Mouse (Mus musculus): ENCODE measurements around the gene Olfr272. TPM values are rescaled to one million over a fixed set of nuclear protein-coding genes. Genes with fewer than 3 reads are reported as not detected.

Gene Olfr272
- polyA plus RNA-seq, 1 experiment, result not detected

- H3K27ac ChIP-seq (ENCODE audit: insufficient read depth, low read length), result no peak overlapping the region
- TF ChIP-seq POLR2A (IDR thresholded peaks at IDR 0.05; ENCODE audit: insufficient read depth, low read length) (no peak), CTCF (IDR thresholded peaks at IDR 0.05; ENCODE audit: low read depth, low read length) (no peak), EP300 (IDR thresholded peaks at IDR 0.05; ENCODE audit: insufficient read depth, low read depth, low read length) (no peak)
- no peaks in the 10 kb centered on the region for H3K27me3 ChIP-seq (ENCODE audit: control insufficient read depth, insufficient read depth, low read length, poor library complexity, severe bottlenecking)
- H3K4me1 ChIP-seq (ENCODE audit: control insufficient read depth, insufficient read depth, low read length), result no peaks in the 10 kb centered on the region
- H3K4me3 ChIP-seq (ENCODE audit: low read depth, low read length), result no peak overlapping the region
- no peaks in the 10 kb centered on the region for H3K36me3 ChIP-seq (ENCODE audit: control insufficient read depth, insufficient read depth, low read length, poor library complexity, severe bottlenecking)
- no peaks in the 10 kb centered on the region for H3K9me3 ChIP-seq (replicated peaks; ENCODE audit: control insufficient read depth, insufficient read depth, low read length, poor library complexity, severe bottlenecking)
- H3K9ac ChIP-seq (ENCODE audit: low read depth, poor library complexity, severe bottlenecking), result no peak overlapping the region
These were observed 1.7 kb downstream of the Olfr272 start for GRCm38 (mm10) chr4:52917311-52917688.

GRCm38 (mm10) chr4:52916659-52917310, 2.2 kb downstream of the Olfr272 start:
- Histone ChIP-seq H3K27me3 (ENCODE audit: control insufficient read depth, insufficient read depth, low read length, poor library complexity, severe bottlenecking) (no peaks in the 10 kb centered on the region), H3K9me3 (replicated peaks; ENCODE audit: control insufficient read depth, insufficient read depth, low read length, poor library complexity, severe bottlenecking) (no peaks in the 10 kb centered on the region), H3K4me3 (ENCODE audit: low read depth, low read length) (no peak overlapping the region), H3K9ac (ENCODE audit: low read depth, poor library complexity, severe bottlenecking) (no peak overlapping the region), H3K27ac (ENCODE audit: insufficient read depth, low read length) (no peak overlapping the region), H3K4me1 (ENCODE audit: control insufficient read depth, insufficient read depth, low read length) (no peaks in the 10 kb centered on the region), H3K36me3 (ENCODE audit: control insufficient read depth, insufficient read depth, low read length, poor library complexity, severe bottlenecking) (no peaks in the 10 kb centered on the region)
- TF ChIP-seq EP300 (IDR thresholded peaks at IDR 0.05; ENCODE audit: insufficient read depth, low read depth, low read length) (no peak), CTCF (IDR thresholded peaks at IDR 0.05; ENCODE audit: low read depth, low read length) (no peak), POLR2A (IDR thresholded peaks at IDR 0.05; ENCODE audit: insufficient read depth, low read length) (no peak)

GRCm38 (mm10) chr4:52912409-52912808, 6.6 kb downstream of the Olfr272 start:
- Histone ChIP-seq H3K27me3 (ENCODE audit: control insufficient read depth, insufficient read depth, low read length, poor library complexity, severe bottlenecking) (no peaks in the 10 kb centered on the region), H3K9ac (ENCODE audit: low read depth, poor library complexity, severe bottlenecking) (no peak overlapping the region), H3K9me3 (replicated peaks; ENCODE audit: control insufficient read depth, insufficient read depth, low read length, poor library complexity, severe bottlenecking) (no peaks in the 10 kb centered on the region), H3K27ac (ENCODE audit: insufficient read depth, low read length) (no peak overlapping the region), H3K36me3 (ENCODE audit: control insufficient read depth, insufficient read depth, low read length, poor library complexity, severe bottlenecking) (no peaks in the 10 kb centered on the region), H3K4me1 (ENCODE audit: control insufficient read depth, insufficient read depth, low read length) (no peaks in the 10 kb centered on the region), H3K4me3 (ENCODE audit: low read depth, low read length) (no peak overlapping the region)
- no peak for TF ChIP-seq CTCF (IDR thresholded peaks at IDR 0.05; ENCODE audit: low read depth, low read length)
- no peak for TF ChIP-seq EP300 (IDR thresholded peaks at IDR 0.05; ENCODE audit: insufficient read depth, low read depth, low read length)
- no peak for TF ChIP-seq POLR2A (IDR thresholded peaks at IDR 0.05; ENCODE audit: insufficient read depth, low read length)

- Histone ChIP-seq H3K4me1 (ENCODE audit: control insufficient read depth, insufficient read depth, low read length) (no peaks in the 10 kb centered on the region), H3K36me3 (ENCODE audit: control insufficient read depth, insufficient read depth, low read length, poor library complexity, severe bottlenecking) (no peaks in the 10 kb centered on the region), H3K4me3 (ENCODE audit: low read depth, low read length) (no peak overlapping the region), H3K27me3 (ENCODE audit: control insufficient read depth, insufficient read depth, low read length, poor library complexity, severe bottlenecking) (no peaks in the 10 kb centered on the region), H3K27ac (ENCODE audit: insufficient read depth, low read length) (no peak overlapping the region), H3K9me3 (replicated peaks; ENCODE audit: control insufficient read depth, insufficient read depth, low read length, poor library complexity, severe bottlenecking) (no peaks in the 10 kb centered on the region), H3K9ac (ENCODE audit: low read depth, poor library complexity, severe bottlenecking) (no peak overlapping the region)
- no peak for TF ChIP-seq POLR2A (IDR thresholded peaks at IDR 0.05; ENCODE audit: insufficient read depth, low read length)
- TF ChIP-seq EP300 (IDR thresholded peaks at IDR 0.05; ENCODE audit: insufficient read depth, low read depth, low read length), result no peak
- no peak for TF ChIP-seq CTCF (IDR thresholded peaks at IDR 0.05; ENCODE audit: low read depth, low read length)
These were observed 9.4 kb downstream of the Olfr272 start for GRCm38 (mm10) chr4:52909542-52909941.

GRCm38 (mm10) chr4:52864156-52864555, 54.8 kb downstream of the Olfr272 start:
- no peaks in the 10 kb centered on the region for H3K4me1 ChIP-seq (ENCODE audit: control insufficient read depth, insufficient read depth, low read length)
- H3K36me3 ChIP-seq (ENCODE audit: control insufficient read depth, insufficient read depth, low read length, poor library complexity, severe bottlenecking), result no peaks in the 10 kb centered on the region
- no peaks in the 10 kb centered on the region for H3K27me3 ChIP-seq (ENCODE audit: control insufficient read depth, insufficient read depth, low read length, poor library complexity, severe bottlenecking)
- H3K27ac ChIP-seq (ENCODE audit: insufficient read depth, low read length), result no peak overlapping the region
- no peak overlapping the region for H3K4me3 ChIP-seq (ENCODE audit: low read depth, low read length)
- no peak overlapping the region for H3K9ac ChIP-seq (ENCODE audit: low read depth, poor library complexity, severe bottlenecking)
- TF ChIP-seq CTCF (IDR thresholded peaks at IDR 0.05; ENCODE audit: low read depth, low read length) (no peak), EP300 (IDR thresholded peaks at IDR 0.05; ENCODE audit: insufficient read depth, low read depth, low read length) (no peak), POLR2A (IDR thresholded peaks at IDR 0.05; ENCODE audit: insufficient read depth, low read length) (no peak)
- no peaks in the 10 kb centered on the region for H3K9me3 ChIP-seq (replicated peaks; ENCODE audit: control insufficient read depth, insufficient read depth, low read length, poor library complexity, severe bottlenecking)

Other genes with a start within 250 kb of the Olfr272 start
- gene Olfr275, start 104.6 kb downstream of the Olfr272 start, polyA plus RNA-seq (2011; ENCODE audit: insufficient read depth, insufficient read length, low read depth, missing spikeins), result not detected in 2 replicates
- gene Olfr273, start 59.9 kb downstream of the Olfr272 start, polyA plus RNA-seq (2011; ENCODE audit: insufficient read depth, insufficient read length, low read depth, missing spikeins), result not detected in 2 replicates
- gene Olfr270, start 45.4 kb upstream of the Olfr272 start, polyA plus RNA-seq (2011; ENCODE audit: insufficient read depth, insufficient read length, low read depth, missing spikeins), result not detected in 2 replicates
- gene Nipsnap3a, start 70.1 kb upstream of the Olfr272 start, polyA plus RNA-seq (2011; ENCODE audit: insufficient read depth, insufficient read length, low read depth, missing spikeins), result not detected in 2 replicates
- 46.5 and 57.2 TPM in 2 replicates for gene Nipsnap3b, start 92.7 kb upstream of the Olfr272 start, polyA plus RNA-seq (2011; ENCODE audit: insufficient read depth, insufficient read length, low read depth, missing spikeins)
- gene Abca1, start 240.7 kb upstream of the Olfr272 start, polyA plus RNA-seq (2011; ENCODE audit: insufficient read depth, insufficient read length, low read depth, missing spikeins), result 2.4 and 2.6 TPM in 2 replicates